Mouse (Mus musculus) midbrain, embryonic 11.5 days (tissue): ENCODE measurements at regions not wholly inside any gene's neighbourhood (a gene's known extent, or its start where the extent isn't known, plus 50 kb on each side); places are given as distances from the start of the nearest gene placed in this dataset.

ENCODE experiments used
- ATAC-seq: fragments of 200-750 bp; cut with Nextera tagmentation; 2 replicates; pipeline ENCODE4 v1.8.0; 2017; ENCODE audit warnings: moderate TSS enrichment, moderate library complexity; ENCODE audit not compliant: low FRiP score
- DNase-seq: peaks from one replicate; pipeline ENCODE4 v3.0.0; 2015; ENCODE audit warnings: low spot score; ENCODE audit errors: missing footprints
- H3K27ac ChIP-seq: fragments of 300-500 bp; sonication (generic); 2 replicates; pipeline ENCODE4 v1.5.1; 2014; ENCODE audit warnings: low read depth, low read length
- H3K27me3 ChIP-seq: fragments of 300-500 bp; sonication (generic); 2 replicates; pipeline ENCODE4 v1.6.1; 2014; ENCODE audit warnings: mild to moderate bottlenecking, low read length, moderate library complexity, mixed read lengths; ENCODE audit not compliant: control insufficient read depth, insufficient read depth
- H3K36me3 ChIP-seq: fragments of 300-500 bp; sonication (generic); 2 replicates; pipeline ENCODE4 v1.6.1; 2014; ENCODE audit warnings: mild to moderate bottlenecking, low read length, moderate library complexity, mixed read lengths; ENCODE audit not compliant: control insufficient read depth, insufficient read depth
- H3K4me1 ChIP-seq: fragments of 300-500 bp; sonication (generic); 2 replicates; pipeline ENCODE4 v1.6.1; 2014; ENCODE audit warnings: low read length; ENCODE audit not compliant: control insufficient read depth, insufficient read depth
- H3K4me2 ChIP-seq: fragments of 300-500 bp; sonication (generic); 2 replicates; pipeline ENCODE4 v1.6.1; 2014; ENCODE audit warnings: mild to moderate bottlenecking, moderate library complexity
- H3K4me3 ChIP-seq: fragments of 300-500 bp; sonication (generic); 2 replicates; pipeline ENCODE4 v1.5.1; 2014; ENCODE audit warnings: low read depth, low read length
- H3K9ac ChIP-seq: fragments of 300-500 bp; sonication (generic); 2 replicates; pipeline ENCODE4 v1.6.1; 2014; ENCODE audit warnings: low read length
- H3K9me3 ChIP-seq: fragments of 300-500 bp; sonication (generic); 2 replicates; pipeline ENCODE4 v1.6.1; 2016; ENCODE audit warnings: low read length; ENCODE audit not compliant: control insufficient read depth
- WGBS: fragments of 180-500 bp; shearing (Covaris S2); extraction: QIAGEN DNeasy Blood & Tissue Kit; methylation state at CpG from one replicate; pipeline ENCODE4 v1.1.7; 2014; 5-methylcytosine and 5-hydroxymethylcytosine counted together

DNA sequence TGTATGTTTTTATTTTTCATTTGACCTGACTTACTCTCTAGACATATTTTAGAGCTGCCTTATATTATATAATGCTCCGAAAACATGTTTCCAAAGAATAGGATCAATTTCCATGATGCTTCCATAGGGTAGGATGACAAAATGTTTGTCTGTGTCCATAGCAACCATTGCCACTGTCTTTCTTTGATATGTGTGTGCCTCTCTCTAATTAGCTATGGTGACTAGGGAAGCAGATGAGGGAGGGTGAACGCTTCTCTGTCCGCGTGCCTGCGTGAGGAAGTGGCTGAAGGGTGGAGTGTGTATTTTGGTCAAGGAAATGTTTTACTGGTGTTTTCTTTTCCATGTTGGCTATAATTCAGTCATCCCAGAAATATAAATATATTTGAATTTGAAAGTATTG lies 104.2 kb upstream of the Fn1 start:
- H3K36me3 ChIP-seq: no peaks in the 10 kb centered on the region
- H3K4me3 ChIP-seq: no peak overlapping the region
- WGBS: 71% methylated on average over 5 of the region's 5 CpGs
- no peaks in the 10 kb centered on the region for H3K4me1 ChIP-seq
- no peak overlapping the region for H3K4me2 ChIP-seq
- no peak overlapping the region for H3K27ac ChIP-seq
- no peak for DNase-seq
- H3K9me3 ChIP-seq: no peaks in the 10 kb centered on the region; the same call in 1 of the 2 replicates
- ATAC-seq: no peak
- H3K27me3 ChIP-seq: no peaks in the 10 kb centered on the region
- no peak overlapping the region for H3K9ac ChIP-seq

DNA sequence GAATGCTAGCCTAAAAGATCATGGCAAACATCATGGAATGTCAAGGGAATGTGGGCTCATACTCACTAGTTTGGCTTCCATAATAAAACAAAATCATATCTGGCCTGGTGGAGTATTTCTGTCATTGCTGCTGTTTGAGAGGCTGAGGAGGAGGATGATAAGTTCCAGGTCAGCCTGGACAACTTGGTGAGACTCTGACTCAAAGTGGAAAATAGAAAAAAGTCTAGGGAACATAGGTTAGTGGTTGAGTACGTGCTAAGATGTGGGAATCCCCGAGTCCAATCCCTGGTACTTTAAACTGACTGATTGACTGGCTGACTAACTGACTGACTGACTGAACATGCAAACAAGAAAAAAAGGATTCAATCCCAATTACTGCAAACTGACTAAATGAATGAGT lies 103.2 kb upstream of the Fn1 start:
- DNase-seq: no peak
- no peak overlapping the region for H3K4me2 ChIP-seq
- no peak overlapping the region for H3K9ac ChIP-seq
- H3K4me3 ChIP-seq: no peak overlapping the region
- ATAC-seq: no peak
- no peaks in the 10 kb centered on the region for H3K27me3 ChIP-seq
- no peaks in the 10 kb centered on the region for H3K4me1 ChIP-seq
- no peak overlapping the region for H3K27ac ChIP-seq
- H3K36me3 ChIP-seq: no peaks in the 10 kb centered on the region
- H3K9me3 ChIP-seq: no peaks in the 10 kb centered on the region; the same call in 1 of the 2 replicates
- WGBS: 89% methylated on average over 2 of the region's 2 CpGs

- H3K27ac ChIP-seq: no peak overlapping the region
- 73% methylated on average over 9 of the region's 9 CpGs for WGBS
- H3K9ac ChIP-seq: no peak overlapping the region
- H3K4me2 ChIP-seq: no peak overlapping the region
- no peak overlapping the region for H3K4me3 ChIP-seq
- DNase-seq (no peak), ATAC-seq (no peak)
- H3K9me3 ChIP-seq: no peaks in the 10 kb centered on the region; the same call in 1 of the 2 replicates
- H3K4me1 ChIP-seq: no peaks in the 10 kb centered on the region
- H3K36me3 ChIP-seq: no peaks in the 10 kb centered on the region
- no peaks in the 10 kb centered on the region for H3K27me3 ChIP-seq
These were observed 102.4 kb upstream of the Fn1 start for GRCm38 (mm10) chr1:71755435-71755834.

- H3K27me3 ChIP-seq: no peaks in the 10 kb centered on the region
- H3K9me3 ChIP-seq: no peaks in the 10 kb centered on the region; the same call in 1 of the 2 replicates
- no peak overlapping the region for H3K4me3 ChIP-seq
- DNase-seq (no peak), ATAC-seq (no peak)
- H3K4me2 ChIP-seq: no peak overlapping the region
- no peaks in the 10 kb centered on the region for H3K36me3 ChIP-seq
- no peak overlapping the region for H3K27ac ChIP-seq
- H3K4me1 ChIP-seq: no peaks in the 10 kb centered on the region
- 88% methylated on average over 1 of the region's 1 CpGs for WGBS
- H3K9ac ChIP-seq: no peak overlapping the region
These were observed 99.4 kb upstream of the Fn1 start for GRCm38 (mm10) chr1:71752351-71752750.

GRCm38 (mm10) chr1:71751601-71752000 lies 98.6 kb upstream of the Fn1 start:
- Histone ChIP-seq H3K4me1 (no peaks in the 10 kb centered on the region), H3K36me3 (no peaks in the 10 kb centered on the region), H3K9me3 (no peaks in the 10 kb centered on the region; the same call in 1 of the 2 replicates), H3K27ac (no peak overlapping the region), H3K9ac (no peak overlapping the region), H3K4me3 (no peak overlapping the region), H3K27me3 (no peaks in the 10 kb centered on the region), H3K4me2 (no peak overlapping the region)
- no peak for DNase-seq
- ATAC-seq: no peak
- WGBS: 88% methylated on average over 1 of the region's 1 CpGs

DNA sequence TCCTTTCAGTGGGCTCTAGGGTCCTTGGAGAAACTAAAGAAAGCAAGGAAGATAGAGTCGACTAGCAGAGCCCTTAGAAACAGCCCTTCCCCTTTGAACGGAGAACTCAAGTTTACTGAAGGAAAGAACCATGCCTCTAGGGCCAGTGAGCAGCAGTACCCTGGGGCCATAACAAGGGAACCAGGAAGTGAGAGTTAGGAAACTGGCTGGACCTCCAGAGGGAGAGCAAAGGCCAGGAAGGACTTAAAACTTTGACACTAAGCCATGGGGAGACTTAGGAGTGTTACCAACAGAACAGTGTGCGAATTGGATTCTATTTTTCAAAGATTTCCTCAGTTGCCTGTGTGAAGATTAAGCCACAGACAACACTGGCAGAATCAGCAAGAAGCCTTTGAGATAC lies 82.6 kb upstream of the Fn1 start:
- no peak for DNase-seq
- Histone ChIP-seq H3K4me3 (no peak overlapping the region), H3K27ac (no peak overlapping the region), H3K27me3 (no peaks in the 10 kb centered on the region), H3K9ac (no peak overlapping the region), H3K4me1 (no peaks in the 10 kb centered on the region), H3K9me3 (no peaks in the 10 kb centered on the region), H3K36me3 (no peaks in the 10 kb centered on the region), H3K4me2 (no peak overlapping the region)
- no peak for ATAC-seq
- WGBS: 68% methylated on average over 3 of the region's 3 CpGs

GRCm38 (mm10) chr1:71731623-71732022 lies 78.6 kb upstream of the Fn1 start:
- no peaks in the 10 kb centered on the region for H3K27me3 ChIP-seq
- H3K27ac ChIP-seq: no peak overlapping the region
- no peak overlapping the region for H3K4me2 ChIP-seq
- no peaks in the 10 kb centered on the region for H3K36me3 ChIP-seq
- H3K9me3 ChIP-seq: no peaks in the 10 kb centered on the region
- no peaks in the 10 kb centered on the region for H3K4me1 ChIP-seq
- no peak overlapping the region for H3K4me3 ChIP-seq
- ATAC-seq (no peak), DNase-seq (no peak)
- no peak overlapping the region for H3K9ac ChIP-seq

- WGBS: 85% methylated on average over 4 of the region's 4 CpGs
These were observed 78.0 kb upstream of the Fn1 start for GRCm38 (mm10) chr1:71731011-71731410.

GRCm38 (mm10) chr1:71728852-71729347 lies 75.9 kb upstream of the Fn1 start:
- H3K36me3 ChIP-seq: no peaks in the 10 kb centered on the region
- DNase-seq (no peak), ATAC-seq (no peak)
- H3K27ac ChIP-seq: no peak overlapping the region
- H3K4me2 ChIP-seq: no peak overlapping the region
- WGBS: 88% methylated on average over 8 of the region's 8 CpGs
- H3K4me1 ChIP-seq: no peaks in the 10 kb centered on the region
- H3K9me3 ChIP-seq: no peaks in the 10 kb centered on the region
- no peaks in the 10 kb centered on the region for H3K27me3 ChIP-seq
- H3K9ac ChIP-seq: no peak overlapping the region
- H3K4me3 ChIP-seq: no peak overlapping the region

More at GRCm38 (mm10) chr1:71731011-71731410, 78.0 kb upstream of the Fn1 start:
- H3K4me3 ChIP-seq: no peak overlapping the region
- no peak for ATAC-seq
- H3K27me3 ChIP-seq: no peaks in the 10 kb centered on the region
- no peak overlapping the region for H3K9ac ChIP-seq
- H3K27ac ChIP-seq: no peak overlapping the region
- H3K9me3 ChIP-seq: no peaks in the 10 kb centered on the region
- H3K36me3 ChIP-seq: no peaks in the 10 kb centered on the region
- no peaks in the 10 kb centered on the region for H3K4me1 ChIP-seq
- no peak for DNase-seq
- no peak overlapping the region for H3K4me2 ChIP-seq

DNA sequence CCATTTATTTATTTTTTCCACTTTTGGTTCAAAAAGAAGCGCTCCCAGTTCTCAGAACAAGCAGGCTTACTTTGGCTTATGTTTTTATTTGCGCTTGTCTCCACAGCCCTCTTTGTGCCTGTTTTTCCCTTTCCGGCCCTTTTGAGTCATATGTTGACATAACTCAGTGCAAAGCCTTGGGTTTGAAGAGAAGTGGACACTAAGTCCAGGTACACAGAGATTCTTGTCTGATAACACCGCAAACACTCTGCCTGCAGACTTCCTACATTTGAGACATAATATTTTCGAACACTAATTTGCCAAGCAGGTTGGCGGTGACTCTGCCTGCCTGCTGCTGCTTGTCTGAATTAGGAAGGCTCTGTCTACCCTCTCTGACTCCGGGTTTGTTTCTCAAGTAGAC lies 70.8 kb upstream of the Fn1 start:
- Histone ChIP-seq H3K36me3 (no peaks in the 10 kb centered on the region), H3K27ac (no peak overlapping the region), H3K4me1 (no peaks in the 10 kb centered on the region), H3K4me3 (no peak overlapping the region), H3K4me2 (no peak overlapping the region), H3K9me3 (no peaks in the 10 kb centered on the region), H3K27me3 (no peaks in the 10 kb centered on the region), H3K9ac (no peak overlapping the region)
- 74% methylated on average over 7 of the region's 7 CpGs for WGBS
- ATAC-seq (no peak), DNase-seq (no peak)
